Mouse (Mus musculus) ES-Bruce4 (cell line): Measurements from ENCODE around the gene Cntn5. TPM values are rescaled to one million over a fixed set of nuclear protein-coding genes. Genes with fewer than 3 reads are reported as not detected.

Experiments
- H3K27ac ChIP-seq: 2 replicates; pipeline ENCODE4 v1.5.1; 2012; ENCODE audit warnings: low read length, inconsistent platforms; ENCODE audit not compliant: insufficient read depth
- H3K27me3 ChIP-seq: 2 replicates; pipeline ENCODE4 v1.6.1; 2012; ENCODE audit warnings: mild to moderate bottlenecking, low read length, inconsistent platforms; ENCODE audit not compliant: control insufficient read depth, poor library complexity, insufficient read depth, severe bottlenecking
- H3K36me3 ChIP-seq: 2 replicates; pipeline ENCODE4 v1.6.1; 2012; ENCODE audit warnings: inconsistent platforms, mild to moderate bottlenecking, low read length, moderate library complexity; ENCODE audit not compliant: control insufficient read depth, poor library complexity, insufficient read depth, severe bottlenecking
- H3K4me1 ChIP-seq: one replicate; pipeline ENCODE4 v1.8.1; 2011; ENCODE audit warnings: low read length; ENCODE audit not compliant: control insufficient read depth, insufficient read depth
- H3K4me3 ChIP-seq: 2 replicates; pipeline ENCODE4 v1.5.1; 2011; ENCODE audit warnings: low read depth, mild to moderate bottlenecking, low read length
- H3K9ac ChIP-seq: 2 replicates; pipeline ENCODE4 v1.6.1; 2012; ENCODE audit warnings: low read depth, mild to moderate bottlenecking, inconsistent platforms; ENCODE audit not compliant: poor library complexity, severe bottlenecking
- H3K9me3 ChIP-seq: replicated peaks from 2 replicates; pipeline ENCODE4 v1.6.1; 2012; ENCODE audit warnings: mild to moderate bottlenecking, low read length, inconsistent platforms; ENCODE audit not compliant: control insufficient read depth, poor library complexity, insufficient read depth, severe bottlenecking
- CTCF ChIP-seq: IDR thresholded peaks from one replicate; pipeline ENCODE4 v1.8.1; 2011; ENCODE audit warnings: low read depth, low read length
- EP300 ChIP-seq: IDR thresholded peaks from 2 replicates; pipeline ENCODE4 v1.6.1; 2011; ENCODE audit warnings: low read depth, low read length; ENCODE audit not compliant: insufficient read depth
- POLR2A ChIP-seq: IDR thresholded peaks from one replicate; pipeline ENCODE4 v1.8.1; 2011; ENCODE audit warnings: low read length; ENCODE audit not compliant: insufficient read depth
- polyA plus RNA-seq: library from polyadenylated mRNA; stranded (reverse); fragments of >200 nt; gene quantifications from 2 replicates; pipeline ENCODE4 v1.2.4, GENCODE M21; 2011; ENCODE audit warnings: low read depth; ENCODE audit not compliant: missing spikeins, insufficient read depth, insufficient read length

The Cntn5 gene
- polyA plus RNA-seq, 1 experiment = not detected

GRCm38 (mm10) chr9:10072860-10073259 lies 831.7 kb downstream of the Cntn5 start:
- Histone ChIP-seq H3K36me3 (no peaks in the 10 kb centered on the region), H3K9me3 (no peaks in the 10 kb centered on the region), H3K4me3 (no peak overlapping the region), H3K9ac (no peak overlapping the region), H3K27me3 (no peaks in the 10 kb centered on the region), H3K27ac (no peak overlapping the region), H3K4me1 (no peaks in the 10 kb centered on the region)
- TF ChIP-seq POLR2A = no peak
- TF ChIP-seq EP300 = no peak
- no peak for TF ChIP-seq CTCF

- H3K27me3 ChIP-seq = no peaks in the 10 kb centered on the region
- H3K4me3 ChIP-seq = no peak overlapping the region
- no peaks in the 10 kb centered on the region for H3K9me3 ChIP-seq
- H3K9ac ChIP-seq = no peak overlapping the region
- TF ChIP-seq EP300 (no peak), POLR2A (no peak), CTCF (no peak)
- H3K4me1 ChIP-seq = no peaks in the 10 kb centered on the region
- no peak overlapping the region for H3K27ac ChIP-seq
- no peaks in the 10 kb centered on the region for H3K36me3 ChIP-seq
Measured at GRCm38 (mm10) chr9:10071271-10071670, 833.3 kb downstream of the Cntn5 start.

- H3K9ac ChIP-seq = no peak overlapping the region
- H3K27me3 ChIP-seq = no peaks in the 10 kb centered on the region
- H3K36me3 ChIP-seq = no peaks in the 10 kb centered on the region
- no peak overlapping the region for H3K4me3 ChIP-seq
- H3K27ac ChIP-seq = no peak overlapping the region
- H3K4me1 ChIP-seq = no peaks in the 10 kb centered on the region
- no peaks in the 10 kb centered on the region for H3K9me3 ChIP-seq
- TF ChIP-seq CTCF (no peak), EP300 (no peak), POLR2A (no peak)
Measured at GRCm38 (mm10) chr9:10044969-10045789, 859.4 kb downstream of the Cntn5 start.

- TF ChIP-seq POLR2A (no peak), EP300 (no peak), CTCF (no peak)
- H3K4me1 ChIP-seq = no peaks in the 10 kb centered on the region
- H3K9me3 ChIP-seq = no peaks in the 10 kb centered on the region
- no peaks in the 10 kb centered on the region for H3K36me3 ChIP-seq
- no peak overlapping the region for H3K27ac ChIP-seq
- H3K27me3 ChIP-seq = no peaks in the 10 kb centered on the region
- no peak overlapping the region for H3K9ac ChIP-seq
- no peak overlapping the region for H3K4me3 ChIP-seq
Measured at GRCm38 (mm10) chr9:10043001-10043400, 861.6 kb downstream of the Cntn5 start.

- Histone ChIP-seq H3K27ac (no peak overlapping the region), H3K9ac (no peak overlapping the region), H3K27me3 (no peaks in the 10 kb centered on the region), H3K36me3 (no peaks in the 10 kb centered on the region), H3K9me3 (no peaks in the 10 kb centered on the region), H3K4me3 (no peak overlapping the region), H3K4me1 (no peaks in the 10 kb centered on the region)
- TF ChIP-seq POLR2A = no peak
Measured at GRCm38 (mm10) chr9:10015129-10015528, 889.4 kb downstream of the Cntn5 start.

- no peaks in the 10 kb centered on the region for H3K27me3 ChIP-seq
- no peak overlapping the region for H3K9ac ChIP-seq
- no peaks in the 10 kb centered on the region for H3K36me3 ChIP-seq
- TF ChIP-seq CTCF (no peak), POLR2A (no peak), EP300 (no peak)
- H3K9me3 ChIP-seq = no peaks in the 10 kb centered on the region
- H3K27ac ChIP-seq = no peak overlapping the region
- H3K4me1 ChIP-seq = no peaks in the 10 kb centered on the region
- H3K4me3 ChIP-seq = no peak overlapping the region
Measured at GRCm38 (mm10) chr9:9984028-9984427, 920.5 kb downstream of the Cntn5 start.
